In genomic region chr4:56946641-56947640, GRCm38 (mm10) we compare ENCODE assay signal across 8 mouse cellular contexts. TPM values are rescaled to one million over a fixed set of nuclear protein-coding genes. Genes with fewer than 3 reads are reported as not detected.
DNase-seq lines count a peak whose midpoint lies in the region; ATAC-seq lines count a peak whose summit lies in the region.

Tmem245 (minus strand) TSS chr4:56947437.

- H3K4me3 ChIP-seq in hindbrain, embryonic 12.5 days, result peak within 1 kb of the TSS; percentile 82

- no peaks in the 10 kb centered on the region for H3K36me3 ChIP-seq in hindbrain, embryonic 12.5 days

- no peaks in the 10 kb centered on the region for H3K27me3 ChIP-seq in hindbrain, embryonic 12.5 days

- peak; percentile 98 for DNase-seq in NIH3T3 (ENCODE audit: low read depth)
- peak; percentile 96 to 98 for DNase-seq in cerebellum, postnatal 10 days
- DNase-seq in frontal cortex, postnatal 10 days (ENCODE audit: low spot score in 2 of 2), result peak; percentile 81 to 91
- peak; percentile 86 to 96 for DNase-seq in layer of hippocampus, postnatal 14 days (ENCODE audit: low spot score in 2 of 2)
- peak; percentile 94 for DNase-seq in lung, postnatal 14 days
- peak; percentile 82 for DNase-seq in retina, adult 2 months (ENCODE audit: low read depth, low spot score)
- peak; percentile 92 to 93 for DNase-seq in thymus, postnatal 36 days

- H3K9ac ChIP-seq in hindbrain, embryonic 12.5 days, result peak within 1 kb of the TSS; percentile 79

- peaks cover 31% of the 10 kb centered on the region for H3K4me1 ChIP-seq in hindbrain, embryonic 12.5 days

- H3K4me2 ChIP-seq in hindbrain, embryonic 12.5 days (replicated peaks), result peak within 1 kb of the TSS; percentile 92

- no peaks in the 10 kb centered on the region for H3K9me3 ChIP-seq in hindbrain, embryonic 12.5 days (replicated peaks)

- under 1% methylated on average over 107 of the region's 107 CpGs for WGBS in hindbrain, embryonic 12.5 days

- ATAC-seq in hindbrain, embryonic 12.5 days (ENCODE audit: low FRiP score), result peak; percentile 98

- peak within 1 kb of the TSS; percentile 86 for H3K27ac ChIP-seq in hindbrain, embryonic 12.5 days

RNA-seq across cellular contexts. Expression of gene Tmem245, which starts in this region (rescaled TPM):
- 10.4 and 11.6 TPM in 2 replicates for polyA plus RNA-seq in hindbrain, embryonic 12.5 days (2016; fragmentation: Nextera tagmentation; extraction: Ambion mirVana)
- 10 to 100 TPM; 28.1 to 28.7 TPM for total RNA-seq in layer of hippocampus, postnatal 14 days (2021)

Comparison
In these comparisons a context has a peak if more than half of its experiments do, and no peak if none do; other contexts are left out.
1. Peak in every context shown above with its lines: DNase-seq, ATAC-seq, H3K4me3 ChIP-seq and H3K27ac ChIP-seq.